Mouse (Mus musculus) naive thymus-derived CD4-positive, alpha-beta T cell, adult 2 months (primary cell): ENCODE results near the gene Smco2.
"Not testable (repeated sequence)": the region's sequence is repeated elsewhere in the genome, so short reads cannot be mapped to it uniquely, and the experiment has no call there.

Experiments
- DNase-seq: peaks from one replicate; pipeline ENCODE4 v3.0.0-alpha.2; 2011; ENCODE audit warnings: low read depth

Gene Smco2

DNA sequence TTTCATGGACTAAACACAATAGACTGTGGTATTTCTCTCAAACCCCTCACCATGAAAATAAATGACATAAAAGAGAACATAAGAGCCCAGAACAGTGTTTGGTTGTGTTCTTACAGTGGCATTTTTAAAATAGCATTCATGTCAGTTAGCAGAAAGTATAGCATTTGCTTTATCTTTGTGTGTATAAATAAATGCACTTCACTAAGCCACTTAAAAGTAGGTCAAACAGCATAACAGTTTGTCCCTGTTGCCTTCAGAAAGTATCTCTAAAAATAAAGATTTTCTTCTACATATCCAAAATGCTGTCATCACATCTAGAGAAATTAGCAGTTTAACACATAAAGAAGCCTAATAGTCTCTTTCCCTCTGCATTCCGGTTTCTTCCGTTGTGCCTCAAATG, 7.5 kb downstream of the Smco2 start:
- DNase-seq, result no peak

DNA sequence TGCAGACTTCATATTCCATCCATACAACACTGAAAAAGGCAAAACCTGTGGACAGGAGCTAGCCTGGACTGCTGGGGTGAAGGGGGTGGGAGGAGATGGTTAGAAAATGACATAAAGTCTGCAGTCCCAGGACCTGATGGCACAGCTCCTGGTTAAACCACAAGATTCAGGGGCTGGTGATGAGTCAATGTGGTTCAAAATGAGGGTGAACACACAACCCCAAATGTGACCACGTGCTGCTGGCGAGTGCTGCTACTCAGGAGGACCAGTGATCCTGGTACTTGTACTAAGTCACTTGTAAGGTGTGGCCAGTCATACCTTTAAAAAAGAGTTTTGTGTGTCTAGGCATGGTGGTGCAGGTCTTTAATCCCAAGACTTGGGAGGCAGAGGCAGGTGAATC, 13.2 kb downstream of the Smco2 start:
- DNase-seq, result no peak

DNA sequence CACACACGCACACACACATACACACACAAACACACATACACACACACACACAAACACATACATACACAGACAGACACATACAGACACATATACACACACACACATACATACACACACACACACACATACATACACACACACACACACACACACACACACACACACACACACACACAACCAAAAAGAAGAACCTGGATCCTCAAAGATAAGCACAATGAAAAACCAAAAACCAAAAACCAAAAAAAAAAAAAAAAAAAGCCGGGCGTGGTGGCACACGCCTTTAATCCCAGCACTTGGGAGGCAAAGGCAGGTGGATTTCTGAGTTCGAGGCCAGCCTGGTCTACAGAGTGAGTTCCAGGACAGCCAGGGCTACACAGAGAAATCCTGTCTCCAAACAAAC, 14.5 kb downstream of the Smco2 start:
- not testable (repeated sequence) for DNase-seq

DNA sequence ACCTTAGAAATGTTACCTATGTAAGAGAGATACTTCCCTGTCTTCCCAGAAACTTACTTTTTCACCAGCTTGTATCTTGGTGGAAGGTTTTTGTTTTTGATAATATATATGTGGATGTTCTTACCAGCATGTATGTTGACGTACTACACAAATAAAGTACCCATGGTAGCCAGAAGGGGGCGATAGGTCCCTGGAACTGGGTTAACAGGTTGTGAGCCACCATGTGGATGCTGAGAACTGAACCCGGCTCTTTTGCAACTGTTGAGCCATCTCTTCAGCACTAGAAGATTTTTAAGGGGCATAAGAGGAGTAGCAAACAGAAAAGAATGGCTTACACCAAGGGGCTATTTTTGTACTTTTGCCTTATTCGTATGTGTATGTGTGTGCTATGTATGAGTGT, 15.8 kb downstream of the Smco2 start:
- DNase-seq, result no peak

DNA sequence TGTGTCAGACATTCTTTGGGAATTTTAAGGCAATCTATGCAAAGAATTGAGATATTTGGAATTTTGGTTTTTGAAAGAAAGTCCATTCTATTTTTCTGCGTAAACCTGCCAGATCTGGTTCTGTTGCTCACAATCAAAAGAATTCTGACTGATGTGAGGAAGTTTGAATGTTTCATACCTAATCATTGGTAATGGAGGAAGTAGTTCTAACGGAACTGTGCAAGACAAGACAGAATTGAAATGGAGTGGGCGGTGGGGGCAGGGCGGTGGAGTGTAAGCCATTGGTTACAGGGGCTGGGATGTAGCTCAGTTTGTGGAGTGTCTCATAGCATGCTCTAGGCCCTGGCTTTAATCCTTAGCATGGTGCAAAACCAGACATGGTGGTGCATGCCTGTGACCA, 22.1 kb downstream of the Smco2 start:
- DNase-seq, result no peak

DNA sequence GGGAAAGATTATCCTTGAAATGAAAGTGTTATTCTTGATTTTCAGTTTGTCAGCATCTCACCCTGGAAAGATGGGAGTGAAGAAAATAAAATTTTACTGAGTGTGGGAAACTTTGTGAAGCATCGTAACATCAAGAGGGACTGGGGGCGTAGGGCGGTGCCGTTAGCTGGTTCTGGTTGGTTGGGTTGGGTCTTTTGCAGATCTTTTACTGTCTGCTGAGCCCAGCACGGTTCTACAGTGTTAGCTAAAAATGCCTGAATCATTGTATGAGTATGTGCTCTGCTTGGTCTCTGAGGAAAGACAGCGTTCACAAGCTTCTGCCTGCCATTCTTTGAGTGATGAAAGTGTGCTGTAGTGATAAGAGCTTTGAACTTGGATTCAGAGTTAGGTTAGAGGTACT, 24.5 kb downstream of the Smco2 start:
- no peak for DNase-seq

DNA sequence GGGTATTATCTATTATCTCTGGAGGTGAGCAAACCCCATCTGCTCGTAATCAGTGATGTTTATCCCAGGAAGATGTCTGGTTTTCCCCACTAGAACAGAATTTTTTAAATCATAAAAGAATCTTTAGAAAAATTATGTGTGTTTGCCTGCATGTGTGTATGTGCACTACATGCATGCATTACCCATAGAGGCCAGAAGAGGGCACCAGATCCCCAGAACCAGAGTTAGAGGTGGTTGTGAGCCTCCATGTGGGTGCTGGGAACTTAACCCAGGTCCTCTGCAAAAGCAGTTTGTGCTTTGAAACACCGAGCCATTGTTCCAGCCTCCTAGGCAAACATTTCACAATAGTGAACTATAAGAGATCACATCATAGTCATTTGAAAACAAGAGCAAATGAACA, 26.9 kb downstream of the Smco2 start:
- DNase-seq, result no peak

GRCm38 (mm10) chr6:146877425-146878045, 27.6 kb downstream of the Smco2 start:
- no peak for DNase-seq

- DNase-seq, result no peak
These were observed 29.0 kb downstream of the Smco2 start for GRCm38 (mm10) chr6:146878926-146879325.

GRCm38 (mm10) chr6:146879856-146880255, 30.0 kb downstream of the Smco2 start:
- no peak for DNase-seq

- DNase-seq, result no peak
These were observed 30.4 kb downstream of the Smco2 start for GRCm38 (mm10) chr6:146880296-146880695.

DNA sequence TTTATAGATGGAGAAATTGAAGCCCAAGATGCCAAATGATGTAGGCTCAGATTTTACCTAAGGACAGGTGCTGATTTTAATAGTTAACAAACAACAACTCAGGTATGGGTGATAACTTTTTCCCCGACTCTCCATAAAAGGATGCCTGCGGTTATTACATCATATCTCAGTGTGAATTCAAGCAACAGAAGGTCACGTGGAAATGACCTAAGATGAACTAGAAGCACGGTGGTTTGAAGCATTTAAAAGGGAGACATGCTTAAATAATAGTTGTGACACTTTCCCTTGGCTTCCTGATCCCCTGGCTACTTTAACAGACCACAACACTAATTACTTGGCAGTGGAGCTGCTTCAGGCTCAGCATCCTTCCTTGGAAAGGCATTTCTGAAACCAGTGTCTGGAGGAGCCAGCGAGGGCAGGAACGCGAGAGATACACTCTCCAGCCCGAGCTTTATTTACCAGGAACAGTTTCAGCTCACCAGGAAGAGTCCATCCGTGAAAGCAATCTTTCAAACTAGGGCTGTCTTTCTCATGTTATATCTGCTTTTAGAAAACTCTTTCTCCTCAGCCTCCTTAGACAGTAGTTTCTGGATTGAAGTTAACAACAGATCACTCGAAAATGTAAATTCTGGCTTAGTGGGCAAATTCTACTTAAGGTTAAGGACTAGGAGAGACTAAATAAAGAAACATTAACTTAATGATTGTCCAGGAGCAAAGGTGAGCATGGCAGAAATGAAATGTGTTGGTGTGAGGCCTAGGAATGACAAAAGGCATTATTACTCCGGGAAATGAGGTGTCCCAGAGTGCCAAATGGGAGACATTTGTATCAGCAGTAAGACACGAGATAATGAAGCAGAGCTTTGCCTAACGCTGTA, 32.2 kb downstream of the Smco2 start:
- DNase-seq, result no peak

- DNase-seq, result no peak
These were observed 33.5 kb downstream of the Smco2 start for GRCm38 (mm10) chr6:146883426-146883825.

GRCm38 (mm10) chr6:146884171-146884570, 34.3 kb downstream of the Smco2 start:
- DNase-seq, result no peak

DNA sequence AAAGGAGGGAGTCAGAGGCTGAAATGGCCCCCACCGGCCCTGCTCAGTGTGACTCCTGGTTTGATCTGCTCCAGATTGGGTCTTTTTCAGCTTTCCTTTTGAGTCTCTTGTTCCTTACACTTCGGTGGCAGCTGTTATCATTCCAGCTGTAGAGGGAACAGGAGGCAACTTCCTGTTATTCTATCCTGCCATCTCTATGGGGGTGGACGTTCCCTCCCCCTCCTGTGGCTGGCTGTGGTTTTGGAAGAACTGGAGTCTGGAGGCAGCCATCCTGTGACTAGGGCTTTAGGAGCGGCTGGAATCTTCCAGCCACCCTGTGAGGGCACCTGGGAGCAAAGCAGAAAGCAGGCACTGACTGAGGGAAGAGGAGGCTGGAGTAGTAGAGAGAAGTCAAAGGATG, 34.9 kb downstream of the Smco2 start:
- no peak for DNase-seq

DNA sequence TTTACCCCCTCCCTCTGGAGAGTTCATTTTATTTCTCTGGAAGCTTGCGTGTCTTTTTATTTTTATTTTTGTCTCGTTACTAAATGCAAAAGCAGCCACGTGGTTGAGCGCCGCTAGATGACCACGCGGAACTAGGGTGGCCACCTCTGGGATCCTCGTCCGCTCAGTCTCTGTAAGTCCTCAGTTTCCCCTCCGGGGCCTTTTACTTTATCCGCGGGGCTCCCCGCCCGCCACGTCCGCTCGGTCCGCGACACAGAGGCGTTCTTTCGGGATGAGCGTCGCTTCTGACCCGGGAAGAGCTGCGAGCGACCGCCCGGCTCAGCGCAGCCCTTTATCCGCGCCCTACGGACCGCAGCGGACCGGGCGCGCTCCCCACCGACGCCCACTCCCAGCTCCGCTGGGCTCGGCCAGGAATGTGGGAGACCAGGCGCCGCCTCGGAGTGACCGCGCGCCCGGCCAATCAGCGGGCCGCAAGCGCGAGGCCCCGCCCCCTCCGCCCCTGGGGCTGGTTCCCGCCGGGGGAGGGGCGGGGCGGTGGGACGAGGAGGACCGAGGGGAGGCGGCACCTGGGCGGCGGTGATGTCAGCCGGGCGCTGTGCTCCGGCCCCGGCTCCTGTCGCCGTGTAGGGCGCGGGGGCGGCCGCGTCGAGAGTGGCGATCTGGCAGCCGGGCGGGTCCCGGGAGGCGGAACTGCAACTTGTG, 38.2 kb downstream of the Smco2 start, which contains the start of gene Ppfibp1:
Ppfibp1 (plus strand) TSS at position 530 of the 702 bp plus-strand sequence.
- peak; percentile 89 for DNase-seq

DNA sequence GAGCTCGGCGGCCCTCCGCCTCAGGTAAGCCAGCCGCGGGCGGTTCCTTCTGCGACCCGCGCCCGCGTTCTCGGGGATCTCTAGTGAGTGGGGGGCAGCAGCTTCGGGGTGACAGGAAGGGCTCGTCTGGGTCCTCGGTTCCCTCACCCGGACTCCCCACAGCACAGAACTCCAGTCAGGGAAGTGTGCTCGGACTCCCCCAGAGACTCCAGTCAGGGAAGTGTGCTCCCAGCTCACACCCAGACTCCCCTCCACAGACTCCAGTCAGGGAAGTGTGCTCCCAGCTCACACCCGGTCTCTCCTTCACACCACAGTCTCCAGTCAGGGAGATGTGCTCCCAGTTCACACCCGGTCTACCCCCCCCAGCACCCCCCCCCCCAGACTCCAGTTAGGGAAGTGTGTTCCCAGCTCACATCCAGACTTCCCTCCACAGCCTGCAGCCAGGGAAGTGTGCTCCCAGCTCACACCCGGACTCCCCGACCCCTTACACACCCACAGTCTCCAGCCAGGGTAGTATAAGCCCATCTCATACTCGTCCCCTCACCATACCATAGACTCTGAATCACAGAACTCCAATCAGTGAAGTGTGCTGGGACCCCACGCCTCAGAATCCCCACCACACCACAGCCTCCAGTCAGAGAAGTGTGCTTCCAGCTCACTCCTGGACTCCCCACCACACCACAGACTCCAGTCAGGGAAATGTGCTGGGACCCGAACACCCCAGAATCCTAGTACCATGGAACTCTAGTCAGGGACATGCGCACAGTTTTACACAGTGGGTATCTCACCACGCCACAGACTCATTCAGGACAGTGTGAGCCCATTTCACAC, 39.0 kb downstream of the Smco2 start:
- peak; percentile 23 for DNase-seq

- DNase-seq, result no peak
These were observed 40.3 kb downstream of the Smco2 start for GRCm38 (mm10) chr6:146890215-146890614.

GRCm38 (mm10) chr6:146890633-146891032, 40.7 kb downstream of the Smco2 start:
- no peak for DNase-seq

DNA sequence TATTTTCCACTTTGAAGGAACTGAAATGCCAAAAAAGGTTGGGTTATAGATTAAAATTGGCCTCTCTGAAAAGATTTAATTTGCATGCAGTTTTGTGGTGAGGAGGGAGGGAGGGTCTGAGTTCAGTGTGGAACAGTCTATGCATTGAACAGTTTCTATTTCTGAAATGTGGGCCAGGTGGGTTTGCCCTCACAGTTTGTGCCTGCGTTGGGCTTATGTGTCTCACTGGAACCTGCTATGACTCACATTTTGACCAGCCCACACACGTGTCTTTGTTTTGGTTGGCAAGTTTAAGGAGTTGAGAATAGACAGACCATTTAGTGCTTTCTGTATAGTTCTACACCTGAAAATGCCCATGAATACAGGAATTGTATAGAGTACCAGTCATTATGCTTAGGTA, 44.0 kb downstream of the Smco2 start:
- DNase-seq, result no peak

DNA sequence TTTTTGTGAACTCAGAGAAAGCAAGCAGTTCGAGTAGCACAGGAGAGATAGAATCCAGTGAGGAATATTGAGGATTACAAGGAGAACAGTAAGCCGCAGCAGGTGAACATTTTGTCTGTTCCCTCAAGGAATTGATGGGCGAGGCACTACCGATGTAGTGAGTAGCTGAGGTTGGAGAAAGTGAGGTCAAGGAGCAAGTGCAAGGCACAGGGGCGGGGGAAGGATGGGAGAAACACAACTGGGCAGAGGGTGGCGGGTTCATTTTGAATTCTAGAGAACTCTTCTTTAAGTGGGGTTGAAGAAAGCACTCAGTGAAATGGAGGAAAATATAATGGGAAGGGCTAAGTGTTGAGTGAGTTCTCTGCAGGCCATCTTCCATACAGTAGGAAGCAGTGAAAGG, 48.8 kb downstream of the Smco2 start:
- no peak for DNase-seq

- no peak for DNase-seq
These were observed 49.7 kb downstream of the Smco2 start for GRCm38 (mm10) chr6:146899647-146900046.
